Mouse (Mus musculus) heart, embryonic 10.5 days (tissue): ENCODE measurements around the gene Stx18. TPM values are rescaled to one million over a fixed set of nuclear protein-coding genes. Genes with fewer than 3 reads are reported as not detected.

Experiments used
- DNase-seq: peaks from one replicate; pipeline ENCODE4 v3.0.0-alpha.2; 2017; ENCODE audit warnings: low spot score
- H3K27ac ChIP-seq: fragments of 300-500 bp; sonication (generic); 2 replicates; pipeline ENCODE4 v1.5.1; 2016; ENCODE audit warnings: mild to moderate bottlenecking
- H3K27me3 ChIP-seq: fragments of 300-500 bp; sonication (generic); 2 replicates; pipeline ENCODE4 v1.6.1; 2016; ENCODE audit warnings: mild to moderate bottlenecking; ENCODE audit not compliant: poor library complexity, insufficient read depth, severe bottlenecking
- H3K36me3 ChIP-seq: fragments of 300-500 bp; sonication (generic); 2 replicates; pipeline ENCODE4 v1.6.1; 2016; ENCODE audit warnings: mild to moderate bottlenecking, moderate library complexity
- H3K4me1 ChIP-seq: fragments of 300-500 bp; sonication (generic); 2 replicates; pipeline ENCODE4 v1.6.1; 2016; ENCODE audit warnings: mild to moderate bottlenecking
- H3K4me3 ChIP-seq: fragments of 300-500 bp; sonication (generic); 2 replicates; pipeline ENCODE4 v1.5.1; 2016; ENCODE audit warnings: mild to moderate bottlenecking, moderate library complexity
- H3K9me3 ChIP-seq: fragments of 300-500 bp; sonication (generic); 2 replicates; pipeline ENCODE4 v1.6.1; 2016; ENCODE audit warnings: mild to moderate bottlenecking, moderate library complexity
- WGBS: fragments of 180-500 bp; shearing (Covaris S2); methylation state at CpG from one replicate; pipeline ENCODE4 v1.1.7; 2016; 5-methylcytosine and 5-hydroxymethylcytosine counted together
- polyA plus RNA-seq: library from polyadenylated mRNA; unstranded; fragments of >200 nt; fragmentation: Nextera tagmentation; extraction: Ambion mirVana; gene quantifications from 2 replicates; pipeline ENCODE4 v1.2.1, GENCODE M21; 2016

Gene Stx18
- polyA plus RNA-seq, 1 experiment from 2014 or later = 43.0 TPM

DNA sequence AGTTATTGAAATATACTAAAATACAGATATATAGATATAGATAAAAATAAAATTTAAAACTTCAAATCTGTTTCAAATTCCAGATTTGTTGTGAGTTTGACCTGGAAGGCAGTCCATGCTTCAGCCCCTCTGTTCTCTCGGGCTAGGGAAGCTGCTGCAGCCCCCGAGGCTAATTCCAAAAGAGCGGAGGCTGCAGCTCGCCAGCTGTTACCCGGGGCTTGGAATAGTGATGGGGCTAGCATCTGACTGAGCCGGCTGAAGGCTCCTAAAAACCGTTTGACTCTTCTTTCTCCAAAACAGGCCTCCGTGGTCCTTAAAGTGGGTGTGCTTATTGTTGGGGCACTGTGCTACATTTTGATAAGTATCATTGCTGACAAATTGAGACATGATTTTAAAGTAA is 46.1 kb downstream of the Stx18 start:
- no peaks in the 10 kb centered on the region for H3K9me3 ChIP-seq
- DNase-seq = no peak
- no peaks in the 10 kb centered on the region for H3K27me3 ChIP-seq
- H3K4me1 ChIP-seq = peaks cover 12% of the 10 kb centered on the region
- no peak overlapping the region for H3K27ac ChIP-seq
- WGBS = 37% methylated on average over 8 of the region's 8 CpGs
- H3K36me3 ChIP-seq = no peaks in the 10 kb centered on the region
- H3K4me3 ChIP-seq = no peak overlapping the region

DNA sequence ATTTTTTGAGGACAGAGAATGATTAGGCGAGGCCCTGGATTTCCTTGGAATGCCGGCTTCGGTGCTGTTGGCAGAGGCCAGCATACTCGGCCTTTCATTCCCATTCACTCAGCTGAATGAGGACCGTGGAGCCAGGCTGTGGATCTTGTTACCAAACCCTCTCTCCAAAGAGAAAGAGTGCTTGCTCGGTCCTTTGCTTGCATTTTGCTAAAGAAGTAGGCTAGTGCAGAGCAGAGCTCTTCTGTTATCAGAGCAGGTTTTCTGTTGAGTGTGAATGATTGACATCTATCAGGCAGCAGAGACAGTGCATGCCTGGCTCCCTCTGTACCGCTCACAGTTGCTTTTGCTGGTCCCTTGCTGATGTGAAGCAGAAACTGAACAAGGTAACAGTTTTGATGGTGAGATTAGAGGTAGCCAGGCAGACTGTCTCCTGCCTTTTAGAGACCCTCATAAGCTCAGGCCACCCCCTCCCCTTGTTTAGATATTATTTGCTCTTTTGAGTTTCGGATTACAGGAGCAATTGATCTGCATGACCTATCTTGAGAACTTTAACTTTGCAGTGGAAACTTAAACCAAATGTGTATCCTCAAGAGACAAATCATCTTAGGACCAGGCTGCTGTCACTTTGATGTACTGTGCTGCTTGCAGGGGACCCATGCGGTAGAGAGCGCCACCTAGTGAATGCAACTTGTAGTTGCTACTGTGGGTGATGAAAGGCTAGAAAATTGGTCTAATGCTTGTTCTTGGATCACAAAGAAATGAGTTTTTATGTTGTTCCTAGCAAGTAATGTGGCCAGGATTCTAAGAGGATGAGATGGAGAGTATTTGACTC is 47.2 kb downstream of the Stx18 start:
- Histone ChIP-seq H3K27me3 (no peaks in the 10 kb centered on the region), H3K9me3 (no peaks in the 10 kb centered on the region), H3K36me3 (no peaks in the 10 kb centered on the region), H3K27ac (0 out of 2 replicates have a peak overlapping the region, but pooled peaks have one; percentile 16), H3K4me3 (no peak overlapping the region), H3K4me1 (peaks cover 12% of the 10 kb centered on the region)
- WGBS = 6% methylated on average over 10 of the region's 10 CpGs
- peak; percentile 79 for DNase-seq

DNA sequence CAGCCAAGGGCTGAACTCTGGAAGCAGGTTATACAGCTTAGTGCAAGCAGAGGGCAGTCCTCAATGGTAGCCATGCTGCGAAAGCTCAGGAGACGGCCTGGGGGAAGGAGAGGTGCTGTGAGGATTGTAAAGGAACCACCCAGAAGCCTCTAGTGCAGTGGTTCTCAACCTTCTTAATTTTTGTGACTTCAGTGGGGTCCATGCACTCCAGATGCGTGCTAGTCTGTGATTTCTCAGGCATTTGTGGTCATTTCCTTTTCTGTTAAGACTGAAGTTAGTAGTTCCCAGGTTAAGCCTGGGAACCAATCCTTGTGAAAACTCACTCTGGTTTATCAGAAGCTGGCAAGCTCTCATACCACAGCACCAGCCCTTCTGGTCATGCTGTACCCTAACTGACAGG is 51.6 kb downstream of the Stx18 start:
- 72% methylated on average over 3 of the region's 3 CpGs for WGBS
- H3K27me3 ChIP-seq = no peaks in the 10 kb centered on the region
- H3K4me1 ChIP-seq = peaks cover 9% of the 10 kb centered on the region
- H3K4me3 ChIP-seq = no peak overlapping the region
- H3K9me3 ChIP-seq = no peaks in the 10 kb centered on the region
- peak; percentile 59 for DNase-seq
- H3K27ac ChIP-seq = no peak overlapping the region
- H3K36me3 ChIP-seq = no peaks in the 10 kb centered on the region

DNA sequence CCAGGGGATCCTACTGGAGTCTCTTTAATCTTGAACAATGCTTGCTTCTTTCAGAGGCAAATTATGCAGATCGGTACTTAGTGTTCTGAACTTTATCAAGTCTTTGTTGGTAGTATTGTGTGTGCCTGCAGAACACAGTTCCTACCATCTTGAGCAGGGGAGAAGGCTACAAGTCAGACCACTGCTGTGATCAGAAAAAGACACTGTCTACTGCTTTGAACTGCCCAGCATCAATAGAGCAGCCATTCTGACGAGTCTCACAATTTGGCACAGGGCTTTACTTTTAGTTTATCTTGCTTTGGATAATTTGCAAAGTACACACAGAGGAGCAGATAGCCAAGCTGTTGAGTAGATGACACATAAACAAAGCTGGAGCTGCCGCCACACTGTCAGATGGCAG is 52.0 kb downstream of the Stx18 start:
- peak; percentile 17 for DNase-seq
- Histone ChIP-seq H3K36me3 (no peaks in the 10 kb centered on the region), H3K9me3 (no peaks in the 10 kb centered on the region), H3K27me3 (no peaks in the 10 kb centered on the region), H3K4me1 (peaks cover 4% of the 10 kb centered on the region), H3K4me3 (no peak overlapping the region), H3K27ac (no peak overlapping the region)
- 56% methylated on average over 3 of the region's 3 CpGs for WGBS

DNA sequence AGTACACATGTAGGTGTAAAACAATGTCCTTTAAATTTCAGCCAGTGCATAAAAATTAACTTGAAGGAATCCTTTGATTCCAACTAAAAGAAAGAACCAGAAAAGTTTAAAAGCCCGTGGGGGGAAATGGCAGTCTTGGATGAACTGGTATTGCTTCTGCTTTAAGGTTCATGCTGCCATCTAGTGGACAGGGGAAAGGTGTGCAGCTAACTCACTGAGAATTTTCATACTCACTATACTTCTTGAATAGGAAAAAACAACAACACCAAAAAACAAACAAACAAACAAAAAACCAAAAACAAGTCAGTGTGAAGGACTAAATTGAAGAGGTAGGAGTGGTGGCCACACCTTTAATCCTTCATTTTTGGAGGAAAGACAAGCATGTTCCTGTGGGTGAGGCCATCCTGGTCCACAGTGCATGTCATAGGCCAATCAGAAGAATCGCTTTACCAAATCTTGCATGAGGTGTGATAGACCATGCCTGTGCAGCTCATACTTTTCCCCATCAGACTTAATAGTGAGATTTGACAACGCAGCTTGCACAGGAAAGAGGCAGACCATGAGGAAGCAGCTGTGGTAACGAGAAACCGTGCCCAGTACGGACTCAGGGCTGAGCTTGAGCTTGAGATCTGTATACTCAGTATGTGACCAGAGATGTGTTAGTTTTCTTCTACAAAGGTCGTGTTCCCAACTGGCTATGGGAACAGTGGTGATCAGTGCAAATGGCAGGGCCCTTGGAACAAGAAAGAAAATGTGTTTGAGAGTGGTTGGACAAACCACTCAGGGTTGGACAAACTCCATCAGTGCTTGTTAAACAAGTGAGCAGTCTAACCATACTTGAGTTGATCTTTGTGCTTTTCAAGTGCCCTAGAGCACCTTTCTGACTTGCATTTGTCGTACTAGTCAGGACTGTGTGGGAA is 52.8 kb downstream of the Stx18 start:
- H3K4me1 ChIP-seq = no peaks in the 10 kb centered on the region
- peak; percentile 61 for DNase-seq
- no peaks in the 10 kb centered on the region for H3K9me3 ChIP-seq
- no peak overlapping the region for H3K27ac ChIP-seq
- H3K27me3 ChIP-seq = no peaks in the 10 kb centered on the region
- 72% methylated on average over 8 of the region's 8 CpGs for WGBS
- H3K36me3 ChIP-seq = no peaks in the 10 kb centered on the region
- H3K4me3 ChIP-seq = no peak overlapping the region

DNA sequence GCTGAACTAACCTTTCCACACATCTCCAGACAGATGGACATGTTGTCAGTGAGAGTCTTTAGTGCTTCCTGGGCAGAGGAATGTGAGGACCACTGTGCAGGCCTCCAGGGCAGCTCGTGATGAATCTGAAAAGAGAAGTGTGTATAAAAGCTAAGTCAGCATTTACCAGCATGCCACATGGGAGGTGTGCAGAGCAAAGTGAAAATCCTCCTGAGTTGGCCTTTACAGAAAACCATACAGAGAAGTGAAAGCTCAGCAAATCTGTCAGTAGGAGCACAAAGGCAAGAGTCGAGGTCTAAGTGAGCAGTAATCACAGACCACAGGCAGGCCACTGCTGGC is 53.4 kb downstream of the Stx18 start:
- H3K4me3 ChIP-seq = no peak overlapping the region
- no peaks in the 10 kb centered on the region for H3K36me3 ChIP-seq
- DNase-seq = peak; percentile 53
- WGBS = 68% methylated on average over 2 of the region's 2 CpGs
- no peak overlapping the region for H3K27ac ChIP-seq
- no peaks in the 10 kb centered on the region for H3K27me3 ChIP-seq
- no peaks in the 10 kb centered on the region for H3K4me1 ChIP-seq
- no peaks in the 10 kb centered on the region for H3K9me3 ChIP-seq

DNA sequence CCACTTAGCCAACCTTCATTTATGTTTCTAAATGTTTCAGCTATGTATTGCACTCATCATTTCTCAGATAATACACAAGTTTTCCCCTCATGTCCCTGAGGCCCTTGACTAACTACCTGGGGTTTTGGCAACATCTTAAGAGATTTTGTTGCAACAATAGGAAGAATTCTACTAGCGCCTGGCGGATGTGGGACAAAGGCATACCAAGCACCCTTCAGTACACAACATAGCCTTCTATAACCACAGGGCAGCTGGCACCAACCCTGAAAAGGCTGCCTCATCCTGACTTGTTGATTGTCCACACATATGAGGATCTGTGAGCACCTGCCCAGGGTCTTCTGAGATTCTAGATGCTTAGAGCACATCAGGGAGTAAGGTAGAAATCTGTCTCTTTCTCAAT is 55.8 kb downstream of the Stx18 start:
- Histone ChIP-seq H3K27me3 (no peaks in the 10 kb centered on the region), H3K4me1 (no peaks in the 10 kb centered on the region), H3K4me3 (no peak overlapping the region), H3K27ac (no peak overlapping the region), H3K36me3 (no peaks in the 10 kb centered on the region), H3K9me3 (no peaks in the 10 kb centered on the region)
- DNase-seq = peak; percentile 52
- 94% methylated on average over 2 of the region's 2 CpGs for WGBS

DNA sequence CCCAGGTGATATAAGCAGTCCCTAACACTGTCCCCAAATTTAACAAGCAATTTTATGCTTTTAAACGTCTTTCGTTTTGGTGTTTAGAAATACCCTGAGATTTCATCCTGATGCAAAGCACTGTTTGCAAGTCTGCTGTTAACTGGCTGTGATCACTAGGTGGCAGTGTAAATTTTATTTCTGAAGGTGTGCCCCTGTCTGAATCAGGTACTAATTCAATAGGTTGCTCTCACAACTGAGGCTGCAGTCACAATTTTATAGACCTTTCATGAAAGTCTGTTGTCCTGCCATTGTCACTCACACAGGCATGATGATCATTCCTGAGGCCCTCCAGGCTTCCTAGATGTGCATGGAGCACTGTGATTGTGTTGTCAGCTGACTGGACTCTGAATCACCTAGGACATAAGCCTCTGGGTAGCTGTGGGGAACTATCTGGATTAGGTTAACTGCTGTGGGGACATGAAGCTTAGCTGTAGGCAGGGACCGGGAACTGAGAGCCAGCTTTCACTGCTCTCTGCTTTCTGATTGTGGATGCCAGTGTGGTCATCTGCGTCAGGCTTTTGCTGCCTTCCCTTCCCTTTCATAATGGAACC is 59.1 kb downstream of the Stx18 start:
- Histone ChIP-seq H3K36me3 (no peaks in the 10 kb centered on the region), H3K4me3 (no peak overlapping the region), H3K9me3 (no peaks in the 10 kb centered on the region), H3K27ac (no peak overlapping the region), H3K4me1 (no peaks in the 10 kb centered on the region), H3K27me3 (no peaks in the 10 kb centered on the region)
- WGBS = 73% methylated on average over 4 of the region's 4 CpGs
- no peak for DNase-seq

DNA sequence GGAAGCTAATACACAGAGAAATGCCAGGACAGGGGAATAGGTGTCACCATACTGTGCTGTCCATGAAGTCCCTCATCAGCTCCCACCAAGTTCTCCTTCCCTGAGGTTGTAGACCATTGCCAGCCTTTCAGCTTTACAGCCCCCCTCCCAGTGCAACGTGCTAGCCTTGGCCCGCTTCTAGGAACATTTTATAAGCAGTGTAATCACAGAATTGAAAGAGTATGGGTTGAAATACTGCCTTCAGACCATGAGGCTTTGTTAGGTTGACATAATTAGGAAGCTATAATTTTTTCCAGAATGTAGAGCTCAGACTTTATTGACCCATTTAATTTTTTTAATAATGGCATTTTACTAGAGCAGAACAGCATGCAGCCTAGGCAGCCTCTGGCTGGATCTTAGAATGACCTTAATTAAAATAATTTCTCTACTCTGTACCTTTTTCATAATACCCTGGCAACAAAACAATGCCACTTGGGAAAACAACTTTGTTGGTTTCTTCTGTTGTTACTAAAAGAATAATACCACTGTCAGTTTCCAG is 60.7 kb downstream of the Stx18 start:
- no peak for DNase-seq
- no peaks in the 10 kb centered on the region for H3K4me1 ChIP-seq
- H3K27me3 ChIP-seq = no peaks in the 10 kb centered on the region
- H3K36me3 ChIP-seq = no peaks in the 10 kb centered on the region
- no peaks in the 10 kb centered on the region for H3K9me3 ChIP-seq
- no peak overlapping the region for H3K27ac ChIP-seq
- WGBS = 84% methylated on average over 2 of the region's 2 CpGs
- H3K4me3 ChIP-seq = no peak overlapping the region

DNA sequence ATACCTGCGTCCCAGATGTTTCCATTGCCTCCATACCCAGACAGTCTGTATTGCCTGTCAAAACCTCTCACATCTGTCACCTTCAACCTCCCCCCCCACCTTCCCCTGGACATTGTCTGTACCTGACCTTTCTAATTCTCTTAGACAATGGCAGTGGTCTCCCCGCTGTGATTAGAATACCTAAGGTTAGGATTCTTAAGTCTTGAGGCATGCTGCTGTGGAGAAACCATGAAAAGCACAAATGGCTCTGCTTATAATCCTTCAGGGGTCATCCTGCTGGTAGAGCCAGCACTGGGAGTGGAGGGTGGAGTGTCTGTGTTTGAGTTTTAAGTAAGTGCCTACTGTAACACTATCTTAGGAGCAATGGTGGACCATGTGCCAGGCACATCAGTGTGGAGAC is 64.4 kb downstream of the Stx18 start:
- Histone ChIP-seq H3K4me1 (no peaks in the 10 kb centered on the region), H3K4me3 (no peak overlapping the region), H3K9me3 (no peaks in the 10 kb centered on the region), H3K36me3 (peaks cover 28% of the 10 kb centered on the region; the same call in 1 of the 2 replicates), H3K27me3 (no peaks in the 10 kb centered on the region), H3K27ac (no peak overlapping the region)
- DNase-seq = no peak
- 85% methylated on average over 2 of the region's 2 CpGs for WGBS

DNA sequence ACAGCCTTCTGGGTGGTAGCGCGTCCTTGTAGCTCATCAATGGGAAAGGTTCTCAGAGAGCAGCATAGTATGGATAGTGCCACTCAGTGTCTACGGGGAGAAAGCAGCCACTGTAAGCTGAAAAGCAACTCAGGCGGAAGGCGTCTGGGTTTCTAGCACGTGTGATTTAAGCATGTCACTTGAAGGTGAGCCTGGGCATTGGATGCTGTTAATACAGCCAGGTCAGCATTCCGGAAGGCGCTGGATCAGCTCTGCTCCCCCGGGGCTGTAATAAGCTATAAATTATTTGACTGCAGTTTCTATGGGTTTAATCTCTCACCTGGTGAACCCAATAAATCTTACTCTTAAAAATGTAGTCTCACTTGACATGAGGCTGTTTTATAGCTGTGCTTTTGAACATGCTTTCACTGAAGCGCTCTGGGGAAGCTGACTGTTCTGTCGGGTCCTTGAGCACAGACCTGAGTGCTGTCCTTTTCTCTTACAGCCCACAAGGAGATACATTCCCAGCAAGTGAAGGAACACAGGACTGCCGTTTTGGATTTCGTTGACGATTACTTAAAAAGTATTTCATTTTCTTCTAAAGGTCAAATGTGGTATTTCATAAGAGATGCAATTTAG is 67.6 kb downstream of the Stx18 start:
- 93% methylated on average over 14 of the region's 14 CpGs for WGBS
- Histone ChIP-seq H3K36me3 (peaks cover 44% of the 10 kb centered on the region), H3K27me3 (no peaks in the 10 kb centered on the region), H3K4me1 (no peaks in the 10 kb centered on the region), H3K9me3 (no peaks in the 10 kb centered on the region), H3K4me3 (no peak overlapping the region), H3K27ac (no peak overlapping the region)
- DNase-seq = no peak

DNA sequence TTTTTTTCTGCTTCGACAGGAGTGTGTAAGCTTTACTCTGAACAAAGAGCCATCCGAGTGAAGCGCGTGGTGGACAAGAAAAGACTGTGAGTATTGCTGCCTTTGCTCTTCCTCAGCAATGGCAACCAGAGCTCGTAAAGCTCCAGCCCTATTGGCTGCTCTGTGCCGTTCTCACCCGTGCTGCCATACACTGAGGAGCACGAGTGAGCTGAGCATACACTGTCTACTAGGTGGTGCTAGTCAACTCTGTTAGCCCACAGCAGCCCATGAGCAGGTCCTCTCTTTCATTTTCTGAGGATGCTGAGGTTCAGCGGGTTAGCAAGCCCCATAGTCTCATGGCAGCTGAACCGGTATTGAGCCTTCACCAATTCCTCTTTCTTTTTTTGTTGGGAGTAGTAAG is 68.3 kb downstream of the Stx18 start:
- Histone ChIP-seq H3K27me3 (no peaks in the 10 kb centered on the region), H3K4me1 (no peaks in the 10 kb centered on the region), H3K36me3 (peaks cover 50% of the 10 kb centered on the region), H3K27ac (no peak overlapping the region), H3K9me3 (no peaks in the 10 kb centered on the region), H3K4me3 (no peak overlapping the region)
- 89% methylated on average over 10 of the region's 10 CpGs for WGBS
- DNase-seq = no peak
